Mouse (Mus musculus): ENCODE results near the gene Adra2b.

Gene Adra2b

DNA sequence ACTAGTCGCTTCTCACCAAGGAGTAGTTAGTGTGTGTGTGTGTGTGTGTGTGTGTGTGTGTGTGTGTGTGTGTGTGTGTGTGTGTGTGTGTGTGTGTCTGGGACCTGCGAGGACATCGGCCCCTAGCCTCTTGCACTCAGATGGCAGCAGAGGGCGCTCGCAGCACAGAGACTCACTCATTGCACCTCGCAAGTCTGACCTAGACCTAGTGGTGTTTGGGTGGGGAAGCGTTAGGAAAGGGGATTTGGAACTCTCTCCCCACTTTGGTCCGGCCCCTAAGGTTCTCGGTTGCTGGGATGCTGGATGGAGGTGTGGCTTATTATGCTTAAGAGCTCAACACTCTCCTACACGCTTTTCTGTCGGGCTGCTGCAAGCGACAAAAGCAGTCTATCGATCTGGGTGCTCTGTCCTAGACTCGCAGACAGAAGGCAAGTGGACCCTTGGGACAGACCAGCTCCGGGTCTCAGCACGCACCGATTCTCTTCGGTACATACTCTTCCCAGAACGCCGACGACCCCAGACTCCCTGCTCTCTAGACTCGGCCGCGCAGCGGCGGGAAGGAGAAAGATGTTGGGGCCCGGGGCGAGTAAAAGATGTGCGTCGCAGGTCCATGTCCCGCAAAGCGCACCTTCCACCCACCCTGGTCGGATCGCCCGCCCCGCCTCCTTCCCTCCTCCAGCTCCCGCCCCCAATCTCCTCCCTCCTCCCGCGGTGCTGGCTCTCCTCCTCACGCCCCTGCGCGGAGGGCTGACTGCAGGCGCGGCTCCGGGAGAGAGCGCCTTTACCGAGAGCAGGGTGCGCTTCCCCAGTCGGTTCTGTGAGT, at the start of gene Adra2b:
TSS of gene Adra2b (plus strand) at position 750 of the 823 bp plus-strand sequence.
- DNase-seq (ENCODE audit: inconsistent ontology term) = peak; percentile 66

DNA sequence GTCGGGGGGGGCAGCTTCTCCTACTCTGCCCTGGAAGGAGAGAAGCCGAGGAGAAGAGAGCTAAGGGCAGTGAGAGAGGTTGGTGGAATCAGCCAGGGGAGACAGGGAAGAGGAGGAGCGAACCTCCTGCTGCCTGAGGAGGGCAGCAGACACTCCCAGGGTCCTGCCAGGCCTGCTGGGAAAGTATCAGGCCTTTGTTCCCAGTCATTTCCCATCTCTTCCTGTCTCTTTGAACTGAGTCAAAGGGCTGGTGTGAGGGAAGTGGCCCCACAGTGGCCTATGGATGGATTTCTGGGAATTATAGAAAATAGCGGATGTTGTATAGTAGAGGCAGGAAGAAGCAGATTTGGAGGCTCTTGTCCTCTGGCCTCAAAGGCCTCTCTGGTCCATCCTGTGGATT, 49.1 kb upstream of the Adra2b start:
- no peak for DNase-seq (ENCODE audit: inconsistent ontology term)

- DNase-seq (ENCODE audit: inconsistent ontology term) = no peak
These were observed 48.4 kb upstream of the Adra2b start for GRCm38 (mm10) chr2:127314467-127315154.

DNA sequence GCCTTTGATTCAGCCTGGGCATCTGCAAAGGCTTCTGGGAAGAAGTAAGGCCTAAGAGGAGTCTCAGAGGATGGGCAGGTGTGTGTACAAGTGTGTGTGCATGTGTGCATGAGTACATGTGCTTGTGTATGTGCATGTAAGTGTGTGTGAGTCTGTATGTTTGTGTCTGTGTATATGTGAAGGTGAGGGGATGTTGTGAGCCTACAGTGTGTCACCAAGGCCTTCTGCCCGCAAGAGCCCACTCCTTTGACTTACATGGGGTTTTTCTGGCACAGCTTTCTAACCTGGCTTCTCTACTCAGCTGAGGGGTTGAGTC, 47.9 kb upstream of the Adra2b start:
- DNase-seq (ENCODE audit: inconsistent ontology term) = no peak

- DNase-seq (ENCODE audit: inconsistent ontology term) = no peak
These were observed 46.6 kb upstream of the Adra2b start for GRCm38 (mm10) chr2:127316431-127316830.

- no peak for DNase-seq (ENCODE audit: inconsistent ontology term)
These were observed 44.9 kb upstream of the Adra2b start for GRCm38 (mm10) chr2:127318136-127318535.

GRCm38 (mm10) chr2:127319071-127319470, 43.9 kb upstream of the Adra2b start:
- no peak for DNase-seq (ENCODE audit: inconsistent ontology term)

DNA sequence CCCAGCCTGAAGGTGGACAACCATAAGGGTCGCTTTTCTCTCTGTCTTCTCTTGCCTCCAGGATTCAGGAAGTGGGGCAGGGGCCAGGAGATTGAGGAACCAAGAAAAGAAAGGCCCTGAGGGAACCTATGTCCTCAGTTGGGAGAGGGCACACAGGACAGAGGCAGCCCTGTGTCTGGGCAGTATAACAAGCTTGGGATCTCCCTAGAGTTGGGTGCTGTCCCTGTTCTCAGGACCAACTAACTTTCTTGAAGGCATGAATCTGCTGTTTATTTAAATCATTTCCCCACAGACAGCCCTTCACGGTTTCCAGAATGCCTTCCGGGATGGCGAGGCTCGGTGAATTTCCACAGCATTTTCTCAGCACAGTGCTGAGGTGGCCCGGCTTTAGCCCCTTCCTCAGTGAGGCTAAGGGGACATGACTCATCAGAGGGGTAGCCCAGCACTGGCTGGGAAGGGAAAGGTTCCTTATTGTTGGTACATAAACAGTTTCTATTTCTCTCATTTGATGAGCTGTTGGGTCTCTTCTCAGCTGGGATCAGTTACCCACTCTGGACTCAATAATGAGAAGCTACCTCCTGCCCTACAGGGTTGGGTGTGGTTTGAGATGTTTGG, 40.2 kb upstream of the Adra2b start:
- no peak for DNase-seq (ENCODE audit: inconsistent ontology term)

DNA sequence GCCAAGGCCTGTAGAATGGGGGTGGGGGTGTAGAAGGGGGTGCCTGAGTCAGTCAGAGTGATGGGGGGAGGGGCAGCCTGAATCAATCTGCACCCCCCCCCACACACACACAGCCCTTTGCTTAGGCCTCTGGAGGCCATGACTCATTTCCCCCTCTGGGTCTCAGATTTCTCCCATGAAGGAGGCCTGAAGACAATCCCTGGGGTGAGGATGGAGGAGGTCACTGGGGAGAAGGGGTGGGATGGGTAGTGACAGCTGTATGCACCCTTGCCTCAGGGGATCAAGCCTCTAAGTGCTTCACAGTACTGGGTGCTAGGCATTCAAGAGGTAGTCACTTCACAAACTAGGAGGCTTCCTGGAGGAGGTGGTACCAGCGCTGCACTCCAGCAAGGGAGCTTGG, 39.3 kb upstream of the Adra2b start:
- no peak for DNase-seq (ENCODE audit: inconsistent ontology term)

DNA sequence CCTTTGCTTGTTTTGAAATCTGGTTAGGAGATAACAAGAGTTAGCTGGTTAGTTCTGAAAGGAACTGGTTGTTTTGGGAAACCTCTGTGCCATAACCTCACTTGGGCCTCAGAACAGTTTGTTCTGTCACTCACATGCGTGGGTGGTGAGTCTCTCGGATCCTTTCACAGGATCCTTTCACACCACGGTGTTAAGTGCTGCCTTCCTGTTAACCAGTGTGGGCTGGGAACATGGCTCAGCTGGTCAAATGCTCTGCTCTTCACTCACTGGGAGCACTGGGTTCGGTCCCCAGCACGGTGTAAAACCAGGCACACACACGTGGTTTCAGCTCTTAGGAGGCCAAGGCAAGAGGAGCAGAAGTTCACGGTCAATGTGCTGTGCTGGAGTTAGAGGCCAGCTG, 38.6 kb upstream of the Adra2b start:
- no peak for DNase-seq (ENCODE audit: inconsistent ontology term)

- DNase-seq (ENCODE audit: inconsistent ontology term) = no peak
These were observed 34.7 kb upstream of the Adra2b start for GRCm38 (mm10) chr2:127328090-127328851.

DNA sequence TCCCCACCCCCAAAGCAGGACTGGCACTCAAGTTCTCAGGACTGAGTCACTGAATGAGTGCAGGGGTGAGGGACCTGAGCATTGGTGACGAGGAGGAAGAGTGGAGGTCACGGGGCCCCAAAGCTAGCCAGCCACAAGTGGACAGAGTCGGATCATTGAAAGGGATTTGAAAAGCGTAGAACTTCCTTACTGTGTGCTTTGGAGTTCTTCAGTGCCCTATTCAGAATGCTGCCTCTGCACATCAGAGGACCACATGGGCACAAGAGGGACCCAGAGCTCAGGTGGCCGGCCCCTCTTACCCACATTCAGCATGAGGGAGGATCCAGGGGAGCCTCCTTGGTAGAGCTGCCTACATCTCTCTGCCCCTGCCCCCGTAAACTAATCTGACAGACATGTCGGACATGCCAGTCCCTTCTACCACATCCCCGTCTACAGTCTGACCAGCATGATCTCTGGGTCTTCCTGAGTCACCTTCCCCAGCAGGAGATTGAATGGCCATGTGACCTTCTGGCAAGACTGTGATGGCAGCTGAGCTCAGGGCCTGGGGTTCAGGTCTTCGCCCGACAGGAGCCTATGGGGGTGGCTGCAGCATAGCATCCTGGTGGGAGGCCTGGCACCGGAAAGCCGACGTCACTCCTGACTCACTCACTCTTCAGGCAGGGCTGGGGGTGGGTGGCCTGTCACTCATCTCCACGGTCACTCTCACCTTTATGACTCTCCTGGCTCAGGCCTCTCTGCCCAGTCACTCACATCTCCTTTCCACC, 30.0 kb upstream of the Adra2b start:
- no peak for DNase-seq (ENCODE audit: inconsistent ontology term)

DNA sequence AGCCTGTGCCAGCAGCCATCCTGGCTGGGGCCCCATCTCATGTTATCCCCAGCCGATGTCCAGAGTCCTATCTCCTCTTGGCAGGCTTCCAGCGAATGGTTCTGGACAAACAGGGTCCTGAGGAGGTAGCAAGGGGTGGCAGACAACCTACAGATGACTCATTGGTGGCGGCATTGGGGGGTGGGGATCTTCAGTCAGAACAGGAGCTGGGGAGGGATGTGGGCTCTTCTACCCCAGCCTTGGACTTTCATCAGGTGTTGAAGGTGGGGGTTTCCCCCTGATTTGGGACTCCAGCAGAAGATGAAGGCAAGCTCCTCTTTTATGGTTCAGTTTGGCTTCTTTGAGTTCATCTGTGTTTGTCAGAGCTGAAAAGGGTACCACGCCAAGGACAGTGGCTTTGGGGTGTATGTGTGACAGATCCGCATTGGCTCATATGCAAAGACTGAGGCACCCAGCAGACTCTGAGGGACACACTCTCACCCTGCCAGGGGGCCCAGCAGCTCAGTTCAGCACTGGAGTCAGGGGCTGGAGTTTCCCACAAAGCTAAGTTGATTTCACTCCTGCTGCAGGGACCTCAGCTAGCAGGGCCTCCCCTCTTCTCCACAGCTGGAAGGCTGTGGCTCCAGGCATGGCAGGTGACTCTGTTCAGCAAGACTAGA, 28.9 kb upstream of the Adra2b start:
- DNase-seq (ENCODE audit: inconsistent ontology term) = no peak

DNA sequence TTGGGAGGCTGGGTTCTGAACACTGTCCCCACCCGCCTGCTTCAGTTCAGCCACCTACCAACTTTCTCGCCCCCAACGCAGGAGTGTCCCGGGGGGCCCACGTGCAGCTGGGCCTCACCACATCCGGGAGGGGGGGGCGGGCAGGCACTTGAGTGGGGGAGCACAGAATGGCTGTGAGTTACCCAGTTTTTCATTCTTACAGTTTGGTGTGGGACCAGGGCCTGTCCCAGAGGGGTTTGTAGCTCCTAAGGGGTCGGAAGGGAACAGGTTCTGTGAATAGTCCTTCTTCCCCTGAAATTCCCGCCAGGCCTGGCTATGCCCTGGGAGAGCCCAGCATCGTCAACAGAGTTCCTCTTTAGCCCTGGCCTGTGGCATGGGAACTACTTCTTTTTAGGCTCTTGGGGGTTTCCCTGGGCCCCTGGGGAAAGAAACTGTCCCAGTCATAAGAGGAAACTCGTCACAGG, 27.9 kb upstream of the Adra2b start:
- DNase-seq (ENCODE audit: inconsistent ontology term) = no peak

- DNase-seq (ENCODE audit: inconsistent ontology term) = peak; percentile 79
These were observed 27.1 kb upstream of the Adra2b start, which contains the start of gene Dusp2 for GRCm38 (mm10) chr2:127335767-127336496. Gene Dusp2, plus strand, starts transcription at chr2:127336159.

DNA sequence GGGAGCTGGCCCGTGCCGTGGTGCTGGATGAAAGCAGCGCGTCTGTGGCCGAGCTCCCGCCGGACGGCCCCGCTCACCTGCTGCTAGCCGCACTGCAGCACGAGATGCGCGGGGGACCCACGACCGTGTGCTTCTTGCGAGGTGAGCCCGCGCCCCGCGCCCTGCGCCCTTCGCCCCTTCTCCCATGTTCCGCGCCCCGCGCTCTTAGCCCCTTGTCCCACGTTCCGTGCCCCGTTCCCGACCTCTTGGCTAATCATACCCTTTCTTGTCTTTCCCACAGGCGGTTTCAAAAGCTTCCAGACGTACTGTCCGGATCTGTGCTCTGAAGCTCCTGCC, 26.5 kb upstream of the Adra2b start:
- DNase-seq (ENCODE audit: inconsistent ontology term) = no peak

- no peak for DNase-seq (ENCODE audit: inconsistent ontology term)
These were observed 26.1 kb upstream of the Adra2b start for GRCm38 (mm10) chr2:127336885-127337284.

GRCm38 (mm10) chr2:127337531-127337930, 25.5 kb upstream of the Adra2b start:
- no peak for DNase-seq (ENCODE audit: inconsistent ontology term)

DNA sequence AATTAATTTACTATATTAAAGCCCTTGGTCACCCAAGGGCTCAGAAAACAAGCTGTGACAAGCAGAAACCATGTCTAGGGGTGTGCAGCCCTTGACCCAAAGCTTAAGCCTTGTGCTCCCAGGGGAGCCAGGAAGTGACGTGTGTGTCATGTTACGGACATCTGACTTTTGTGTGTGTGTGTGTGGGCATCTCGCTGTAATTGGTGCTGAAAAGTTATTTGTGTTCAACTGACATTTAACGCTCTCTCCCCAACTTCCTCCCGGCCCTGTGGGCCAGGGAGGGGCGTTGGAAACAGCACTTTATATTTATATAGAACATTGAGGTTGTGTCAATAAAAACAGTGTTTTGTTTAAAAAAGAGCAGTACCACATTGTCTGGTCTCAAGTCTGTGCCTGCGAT, 25.0 kb upstream of the Adra2b start:
- DNase-seq (ENCODE audit: inconsistent ontology term) = no peak

GRCm38 (mm10) chr2:127338416-127338815, 24.6 kb upstream of the Adra2b start, which contains the start of gene Astl:
Gene Astl, plus strand, starts transcription at chr2:127338639.
- DNase-seq (ENCODE audit: inconsistent ontology term) = no peak
